Mouse (Mus musculus) hindbrain, embryonic 15.5 days (tissue): ENCODE results near the gene Myo16. TPM values are rescaled to one million over a fixed set of nuclear protein-coding genes. Genes with fewer than 3 reads are reported as not detected.

Experiments used
- ATAC-seq: fragments of 200-750 bp; cut with Nextera tagmentation; 2 replicates; pipeline ENCODE4 v1.8.0; 2017; ENCODE audit warnings: low read depth, moderate number of reproducible peaks, moderate TSS enrichment; ENCODE audit not compliant: low FRiP score
- H3K27ac ChIP-seq: fragments of 300-500 bp; sonication (generic); replicated peaks from 2 replicates; pipeline ENCODE4 v1.5.1; 2015; ENCODE audit warnings: mild to moderate bottlenecking, inconsistent platforms
- H3K27me3 ChIP-seq: fragments of 300-500 bp; sonication (generic); 2 replicates; pipeline ENCODE4 v1.6.1; 2015; ENCODE audit warnings: control low read depth, inconsistent platforms
- H3K36me3 ChIP-seq: fragments of 300-500 bp; sonication (generic); 2 replicates; pipeline ENCODE4 v1.6.1; 2015; ENCODE audit warnings: control low read depth, inconsistent platforms
- H3K4me1 ChIP-seq: fragments of 300-500 bp; sonication (generic); replicated peaks from 2 replicates; pipeline ENCODE4 v1.6.1; 2015; ENCODE audit warnings: control low read depth, inconsistent platforms
- H3K4me2 ChIP-seq: fragments of 300-500 bp; sonication (generic); 2 replicates; pipeline ENCODE4 v1.6.1; 2015; ENCODE audit warnings: moderate library complexity, mild to moderate bottlenecking, inconsistent platforms
- H3K4me3 ChIP-seq: fragments of 300-500 bp; sonication (generic); 2 replicates; pipeline ENCODE4 v1.5.1; 2015; ENCODE audit warnings: mild to moderate bottlenecking, inconsistent platforms
- H3K9ac ChIP-seq: fragments of 300-500 bp; sonication (generic); 2 replicates; pipeline ENCODE4 v1.6.1; 2015; ENCODE audit warnings: inconsistent platforms
- H3K9me3 ChIP-seq: fragments of 300-500 bp; sonication (generic); 2 replicates; pipeline ENCODE4 v1.6.1; 2016; ENCODE audit warnings: control low read depth, inconsistent platforms
- WGBS: fragments of 180-500 bp; shearing (Covaris S2); methylation state at CpG from one replicate; pipeline ENCODE4 v1.1.7; 2015; 5-methylcytosine and 5-hydroxymethylcytosine counted together
- polyA plus RNA-seq: library from polyadenylated mRNA; unstranded; fragments of >200 nt; fragmentation: Nextera tagmentation; extraction: Ambion mirVana; gene quantifications from 2 replicates; pipeline ENCODE4 v1.2.1, GENCODE M21; 2015

Gene Myo16
- polyA plus RNA-seq, 1 experiment from 2014 or later, result 5.5 TPM

DNA sequence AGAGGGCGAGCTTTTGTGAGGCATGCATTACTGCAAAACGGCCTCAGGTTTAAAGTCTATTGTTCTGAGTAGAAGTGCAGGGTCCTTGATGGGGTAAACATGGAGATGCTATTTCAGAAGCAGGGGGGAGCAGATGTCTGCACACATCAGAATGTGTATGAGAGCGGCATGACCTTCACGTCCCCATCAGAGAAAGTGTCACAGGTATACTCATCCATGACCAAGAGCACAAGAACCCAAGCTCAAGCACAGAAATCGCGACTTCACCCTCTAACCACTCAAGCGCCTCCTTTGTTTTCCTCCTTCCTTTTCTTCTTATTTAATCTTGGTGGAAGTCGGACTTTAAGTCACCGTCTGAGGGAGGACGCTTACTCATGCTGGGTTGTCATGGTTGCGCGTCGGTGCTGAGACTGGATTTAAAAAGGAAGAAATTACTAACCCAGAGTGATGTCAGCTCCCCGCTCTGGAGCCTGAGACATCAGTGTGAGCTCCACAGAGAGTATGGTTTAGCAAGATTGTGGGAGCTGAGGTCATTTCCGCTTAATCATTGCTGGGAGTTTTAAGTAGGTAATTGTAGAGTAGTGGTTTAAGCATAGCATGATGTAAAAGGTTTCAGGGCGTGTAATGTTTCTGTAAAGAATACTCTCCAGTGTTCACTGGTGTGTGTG lies 381.0 kb downstream of the Myo16 start:
- Histone ChIP-seq H3K4me1 (no peaks in the 10 kb centered on the region), H3K4me2 (no peak overlapping the region), H3K36me3 (no peaks in the 10 kb centered on the region), H3K27me3 (no peaks in the 10 kb centered on the region), H3K4me3 (no peak overlapping the region), H3K9me3 (no peaks in the 10 kb centered on the region), H3K27ac (no peak overlapping the region), H3K9ac (no peak overlapping the region)
- 55% methylated on average over 16 of the region's 16 CpGs for WGBS
- ATAC-seq, result no peak

DNA sequence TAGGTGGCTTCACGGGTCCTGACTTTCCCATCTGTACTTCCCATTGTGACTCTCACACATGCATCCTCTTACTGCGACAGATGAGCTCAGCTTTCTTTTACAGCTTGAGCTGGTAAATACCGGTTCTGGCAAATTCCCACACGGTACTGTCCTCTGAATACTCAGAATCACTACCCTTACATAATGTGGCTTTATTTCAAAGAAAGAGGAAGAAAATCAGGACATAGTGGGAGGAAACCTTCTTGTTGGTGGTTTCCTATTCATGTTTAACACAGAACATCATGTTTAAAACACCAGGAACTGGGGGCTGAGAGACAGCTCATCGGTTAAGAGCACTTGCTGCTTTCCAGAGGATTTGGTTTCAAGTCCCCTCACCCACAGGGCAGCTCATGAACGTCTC lies 384.6 kb downstream of the Myo16 start:
- no peaks in the 10 kb centered on the region for H3K9me3 ChIP-seq
- 68% methylated on average over 6 of the region's 6 CpGs for WGBS
- H3K27me3 ChIP-seq, result no peaks in the 10 kb centered on the region
- H3K4me2 ChIP-seq, result no peak overlapping the region
- H3K9ac ChIP-seq, result no peak overlapping the region
- H3K27ac ChIP-seq, result no peak overlapping the region
- no peak for ATAC-seq
- no peaks in the 10 kb centered on the region for H3K4me1 ChIP-seq
- H3K36me3 ChIP-seq, result no peaks in the 10 kb centered on the region
- H3K4me3 ChIP-seq, result no peak overlapping the region

- no peaks in the 10 kb centered on the region for H3K9me3 ChIP-seq
- H3K9ac ChIP-seq, result no peak overlapping the region
- no peaks in the 10 kb centered on the region for H3K36me3 ChIP-seq
- no peaks in the 10 kb centered on the region for H3K27me3 ChIP-seq
- H3K4me2 ChIP-seq, result no peak overlapping the region
- H3K4me3 ChIP-seq, result no peak overlapping the region
- no peak for ATAC-seq
- no peak overlapping the region for H3K27ac ChIP-seq
- no peaks in the 10 kb centered on the region for H3K4me1 ChIP-seq
- WGBS, result 86% methylated on average over 4 of the region's 4 CpGs
Measured at GRCm38 (mm10) chr8:10539665-10540064, 386.0 kb downstream of the Myo16 start.

DNA sequence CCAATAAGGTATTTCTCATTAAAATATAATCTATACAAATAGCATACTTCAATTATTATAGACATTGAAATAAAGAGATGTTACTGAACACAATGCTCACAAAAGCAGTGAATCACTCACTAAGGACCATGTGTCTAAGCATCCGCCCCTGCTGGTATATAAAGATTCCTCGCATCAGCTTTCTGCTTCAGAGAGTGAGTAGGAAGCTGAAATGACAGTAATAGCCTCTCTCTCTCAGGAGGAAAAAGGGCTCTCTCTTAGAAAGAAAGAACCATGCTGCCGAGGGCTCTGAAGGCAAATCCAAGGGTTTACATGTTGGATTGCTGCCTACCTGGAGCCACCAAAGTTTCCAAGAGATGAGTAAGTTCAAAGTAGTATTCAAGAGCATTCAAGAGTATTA lies 392.2 kb downstream of the Myo16 start:
- Histone ChIP-seq H3K9ac (no peak overlapping the region), H3K4me2 (no peak overlapping the region), H3K4me3 (no peak overlapping the region), H3K9me3 (no peaks in the 10 kb centered on the region), H3K27ac (no peak overlapping the region), H3K36me3 (no peaks in the 10 kb centered on the region), H3K27me3 (no peaks in the 10 kb centered on the region), H3K4me1 (no peaks in the 10 kb centered on the region)
- no peak for ATAC-seq
- 83% methylated on average over 3 of the region's 3 CpGs for WGBS

DNA sequence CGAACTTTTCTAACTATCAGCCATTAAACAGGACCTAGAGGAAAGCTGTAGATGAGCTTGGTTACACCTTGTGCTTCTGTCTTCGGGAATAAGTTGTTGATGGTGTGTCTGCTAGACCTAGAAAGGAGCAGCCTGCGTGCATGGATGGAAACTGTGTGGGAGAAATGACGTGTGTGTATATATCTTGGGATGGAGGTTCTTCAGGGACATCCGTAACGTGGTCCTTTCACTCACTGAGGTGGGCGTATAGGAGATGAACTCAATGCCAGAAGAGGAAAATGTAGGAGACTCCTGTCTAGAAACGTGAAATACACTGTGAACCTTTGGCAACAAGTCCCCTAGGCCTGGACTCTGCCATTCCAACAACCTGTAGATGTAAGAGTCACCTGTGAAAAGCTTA lies 392.8 kb downstream of the Myo16 start:
- Histone ChIP-seq H3K9me3 (no peaks in the 10 kb centered on the region), H3K9ac (no peak overlapping the region), H3K36me3 (no peaks in the 10 kb centered on the region), H3K4me2 (no peak overlapping the region), H3K4me1 (no peaks in the 10 kb centered on the region), H3K27ac (no peak overlapping the region), H3K4me3 (no peak overlapping the region), H3K27me3 (no peaks in the 10 kb centered on the region)
- ATAC-seq, result no peak
- WGBS, result 90% methylated on average over 8 of the region's 8 CpGs

- Histone ChIP-seq H3K4me1 (no peaks in the 10 kb centered on the region), H3K4me2 (no peak overlapping the region), H3K4me3 (no peak overlapping the region), H3K9me3 (no peaks in the 10 kb centered on the region), H3K36me3 (no peaks in the 10 kb centered on the region), H3K27me3 (no peaks in the 10 kb centered on the region), H3K9ac (no peak overlapping the region), H3K27ac (no peak overlapping the region)
- no peak for ATAC-seq
- 80% methylated on average over 9 of the region's 9 CpGs for WGBS
Measured at GRCm38 (mm10) chr8:10548003-10548584, 394.4 kb downstream of the Myo16 start.

GRCm38 (mm10) chr8:10549434-10549833 lies 395.7 kb downstream of the Myo16 start:
- no peak for ATAC-seq

GRCm38 (mm10) chr8:10557961-10558360 lies 404.2 kb downstream of the Myo16 start:
- H3K36me3 ChIP-seq, result no peaks in the 10 kb centered on the region
- no peak overlapping the region for H3K4me2 ChIP-seq
- H3K9me3 ChIP-seq, result no peaks in the 10 kb centered on the region
- H3K4me1 ChIP-seq, result 0 out of 2 replicates have a peak, but pooled peaks cover 5% of the 10 kb centered on the region
- H3K4me3 ChIP-seq, result no peak overlapping the region
- H3K9ac ChIP-seq, result no peak overlapping the region
- no peaks in the 10 kb centered on the region for H3K27me3 ChIP-seq
- 64% methylated on average over 7 of the region's 7 CpGs for WGBS
- no peak overlapping the region for H3K27ac ChIP-seq
- no peak for ATAC-seq

More at GRCm38 (mm10) chr8:10549434-10549833, 395.7 kb downstream of the Myo16 start:
- Histone ChIP-seq H3K4me2 (no peak overlapping the region), H3K4me1 (no peaks in the 10 kb centered on the region), H3K27me3 (no peaks in the 10 kb centered on the region), H3K36me3 (no peaks in the 10 kb centered on the region), H3K9ac (no peak overlapping the region), H3K4me3 (no peak overlapping the region), H3K27ac (no peak overlapping the region), H3K9me3 (no peaks in the 10 kb centered on the region)
- 95% methylated on average over 3 of the region's 3 CpGs for WGBS

DNA sequence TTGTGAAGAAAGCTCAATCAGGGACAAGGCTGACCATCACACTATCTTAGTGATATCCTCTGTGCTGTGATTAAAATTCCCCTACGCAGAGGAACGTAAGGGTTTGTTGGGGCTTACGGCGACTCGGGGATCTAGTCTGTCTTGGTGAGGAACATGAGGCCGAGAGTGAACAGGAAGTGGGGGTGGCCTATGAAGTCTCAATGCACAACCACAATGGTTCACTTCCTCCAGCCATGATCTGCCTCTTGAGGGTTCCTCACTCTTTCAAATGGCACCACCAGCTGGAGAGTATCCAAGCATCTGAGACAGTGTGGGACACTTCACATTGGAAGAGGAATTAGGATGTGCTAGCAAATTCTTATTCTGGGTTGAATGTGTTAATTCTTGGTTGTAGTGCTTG lies 405.8 kb downstream of the Myo16 start:
- ATAC-seq, result no peak
- no peak overlapping the region for H3K4me2 ChIP-seq
- H3K9me3 ChIP-seq, result no peaks in the 10 kb centered on the region
- H3K4me1 ChIP-seq, result 0 out of 2 replicates have a peak, but pooled peaks cover 5% of the 10 kb centered on the region
- WGBS, result 91% methylated on average over 6 of the region's 6 CpGs
- no peaks in the 10 kb centered on the region for H3K27me3 ChIP-seq
- H3K9ac ChIP-seq, result no peak overlapping the region
- H3K36me3 ChIP-seq, result no peaks in the 10 kb centered on the region
- no peak overlapping the region for H3K27ac ChIP-seq
- no peak overlapping the region for H3K4me3 ChIP-seq

DNA sequence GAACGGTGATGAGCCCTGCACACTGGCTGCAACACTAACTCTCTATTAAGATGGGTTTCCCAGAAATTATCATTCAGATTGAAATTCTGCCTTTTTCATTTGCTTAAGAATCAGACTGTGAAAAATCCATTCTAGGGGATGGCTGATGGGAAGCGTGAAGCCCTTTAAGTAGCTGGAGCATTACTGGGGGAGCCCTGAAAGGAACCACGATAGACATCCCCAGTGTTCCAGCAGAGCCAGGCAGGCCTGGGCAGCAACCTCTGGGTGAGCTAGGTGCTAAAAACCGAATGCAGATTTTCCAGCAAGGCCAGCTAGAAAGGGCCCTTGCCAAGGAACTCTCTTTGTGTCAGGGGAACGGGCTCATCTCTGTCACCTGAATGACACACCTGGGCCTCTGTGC lies 407.9 kb downstream of the Myo16 start:
- Histone ChIP-seq H3K27ac (peak overlapping the region; percentile 21; the same call in 1 of the 2 replicates), H3K36me3 (no peaks in the 10 kb centered on the region), H3K4me1 (0 out of 2 replicates have a peak, but pooled peaks cover 5% of the 10 kb centered on the region), H3K4me2 (no peak overlapping the region), H3K9ac (no peak overlapping the region), H3K27me3 (no peaks in the 10 kb centered on the region), H3K9me3 (no peaks in the 10 kb centered on the region), H3K4me3 (no peak overlapping the region)
- 51% methylated on average over 5 of the region's 5 CpGs for WGBS
- ATAC-seq, result no peak

DNA sequence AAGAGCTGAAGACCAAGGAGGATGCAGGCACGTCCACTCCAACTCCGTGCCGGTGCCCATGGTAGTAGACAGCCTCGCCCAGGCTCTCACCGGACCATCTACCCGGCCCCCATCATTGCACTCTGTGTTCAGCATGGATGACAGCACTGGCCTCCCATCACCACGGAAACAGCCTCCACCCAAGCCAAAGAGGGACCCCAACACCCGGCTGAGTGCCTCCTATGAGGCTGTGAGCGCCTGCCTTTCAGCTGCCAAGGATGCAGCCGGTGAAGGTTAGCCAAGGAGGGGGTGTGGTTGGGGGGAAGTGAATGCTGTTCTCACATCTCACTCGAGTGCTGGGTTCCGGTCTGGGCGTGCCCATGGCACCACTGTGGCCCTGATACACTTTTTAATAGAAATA lies 408.3 kb downstream of the Myo16 start:
- Histone ChIP-seq H3K9me3 (no peaks in the 10 kb centered on the region), H3K4me3 (no peak overlapping the region), H3K27me3 (no peaks in the 10 kb centered on the region), H3K4me1 (0 out of 2 replicates have a peak, but pooled peaks cover 5% of the 10 kb centered on the region), H3K4me2 (no peak overlapping the region), H3K27ac (peak overlapping the region; percentile 21; the same call in 1 of the 2 replicates), H3K9ac (no peak overlapping the region), H3K36me3 (no peaks in the 10 kb centered on the region)
- 53% methylated on average over 13 of the region's 13 CpGs for WGBS
- ATAC-seq, result peak; percentile 54; the same call in 1 of the 2 replicates

- Histone ChIP-seq H3K36me3 (no peaks in the 10 kb centered on the region), H3K9ac (no peak overlapping the region), H3K9me3 (no peaks in the 10 kb centered on the region), H3K4me3 (no peak overlapping the region), H3K27me3 (no peaks in the 10 kb centered on the region), H3K4me2 (no peak overlapping the region), H3K4me1 (0 out of 2 replicates have a peak, but pooled peaks cover 5% of the 10 kb centered on the region), H3K27ac (no peak overlapping the region)
- ATAC-seq, result no peak
- 86% methylated on average over 9 of the region's 9 CpGs for WGBS
Measured at GRCm38 (mm10) chr8:10562636-10563035, 408.9 kb downstream of the Myo16 start.
